Mouse (Mus musculus): ENCODE results near the gene 9330159F19Rik. TPM values are rescaled to one million over a fixed set of nuclear protein-coding genes. Genes with fewer than 3 reads are reported as not detected.

The 9330159F19Rik gene
- polyA plus RNA-seq, 3 experiments from 2014 or later = not detected

Other genes with a start within 250 kb of the 9330159F19Rik start
- not detected for gene 2310057J18Rik, start 225.3 kb upstream of the 9330159F19Rik start, polyA plus RNA-seq (2017; shearing (Covaris generic))
- gene Soga3, start 67.8 kb upstream of the 9330159F19Rik start, polyA plus RNA-seq (2017; shearing (Covaris generic)) = not detected
- gene Gm49353, start 12.7 kb upstream of the 9330159F19Rik start, polyA plus RNA-seq (2017; shearing (Covaris generic)) = not detected
- 10 to 100 TPM; 27.4 to 38.1 (median 28.4) TPM for gene Echdc1, start 101.6 kb downstream of the 9330159F19Rik start, polyA plus RNA-seq (2017; shearing (Covaris generic))
- 10 to 100 TPM; 57.6 to 69.4 (median 67.7) TPM for gene Rnf146, start 150.8 kb downstream of the 9330159F19Rik start, polyA plus RNA-seq (2017; shearing (Covaris generic))